Mouse (Mus musculus): ENCODE results near the gene Myef2.

Gene Myef2

GRCm38 (mm10) chr2:125067894-125068293, 55.6 kb downstream of the Myef2 start, which contains the start of gene Slc24a5:
TSS of gene Slc24a5 (plus strand) at chr2:125068124.
- DNase-seq (ENCODE audit: low read depth, low spot score), result no peak

- no peak for DNase-seq (ENCODE audit: low read depth, low spot score)
Observed at GRCm38 (mm10) chr2:125067373-125067772, 56.1 kb downstream of the Myef2 start.

- no peak for DNase-seq (ENCODE audit: low read depth, low spot score)
Observed at GRCm38 (mm10) chr2:125062944-125063343, 60.5 kb downstream of the Myef2 start.

GRCm38 (mm10) chr2:125061451-125061850, 62.0 kb downstream of the Myef2 start:
- DNase-seq (ENCODE audit: low read depth, low spot score), result no peak

GRCm38 (mm10) chr2:125057250-125057815, 66.1 kb downstream of the Myef2 start:
- DNase-seq (ENCODE audit: low read depth, low spot score), result no peak

- no peak for DNase-seq (ENCODE audit: low read depth, low spot score)
Observed at GRCm38 (mm10) chr2:125055316-125055903, 68.1 kb downstream of the Myef2 start.

Measured in CD4-positive helper T cell, adult 2 months (primary cell).